Mouse (Mus musculus) midbrain, embryonic 14.5 days (tissue): ENCODE measurements at regions not wholly inside any gene's neighbourhood (a gene's known extent, or its start where the extent isn't known, plus 50 kb on each side); places are given as distances from the start of the nearest gene placed in this dataset.

Experiments used
- ATAC-seq: fragments of 200-750 bp; cut with Nextera tagmentation; 2 replicates; pipeline ENCODE4 v1.8.0; 2017; ENCODE audit warnings: moderate number of reproducible peaks, moderate library complexity; ENCODE audit not compliant: low FRiP score, low TSS enrichment
- DNase-seq: peaks from one replicate; pipeline ENCODE4 v3.0.0-alpha.2; 2015
- H3K27ac ChIP-seq: fragments of 300-500 bp; sonication (generic); replicated peaks from 2 replicates; pipeline ENCODE4 v1.5.1; 2014; ENCODE audit warnings: mild to moderate bottlenecking, low read depth, low read length, moderate library complexity
- H3K27me3 ChIP-seq: fragments of 300-500 bp; sonication (generic); 2 replicates; pipeline ENCODE4 v1.6.1; 2014; ENCODE audit warnings: low read length, control low read depth, mixed read lengths; ENCODE audit not compliant: control insufficient read depth, insufficient read depth
- H3K36me3 ChIP-seq: fragments of 300-500 bp; sonication (generic); 2 replicates; pipeline ENCODE4 v1.6.1; 2014; ENCODE audit warnings: low read length, control low read depth; ENCODE audit not compliant: control insufficient read depth, insufficient read depth
- H3K4me1 ChIP-seq: fragments of 300-500 bp; sonication (generic); 2 replicates; pipeline ENCODE4 v1.6.1; 2014; ENCODE audit warnings: mild to moderate bottlenecking, antibody characterized with exemption, low read length, control low read depth; ENCODE audit not compliant: control insufficient read depth, insufficient read depth
- H3K4me2 ChIP-seq: fragments of 300-500 bp; sonication (generic); 2 replicates; pipeline ENCODE4 v1.6.1; 2014; ENCODE audit warnings: mild to moderate bottlenecking, low read length, moderate library complexity
- H3K4me3 ChIP-seq: fragments of 300-500 bp; sonication (generic); replicated peaks from 2 replicates; pipeline ENCODE4 v1.5.1; 2014; ENCODE audit warnings: low read depth, low read length
- H3K9ac ChIP-seq: fragments of 300-500 bp; sonication (generic); replicated peaks from 2 replicates; pipeline ENCODE4 v1.6.1; 2014; ENCODE audit warnings: mild to moderate bottlenecking, low read length, moderate library complexity
- H3K9me3 ChIP-seq: fragments of 300-500 bp; sonication (generic); 2 replicates; pipeline ENCODE4 v1.6.1; 2016; ENCODE audit warnings: low read length, control low read depth, mixed read lengths; ENCODE audit not compliant: control insufficient read depth
- WGBS: fragments of 180-500 bp; shearing (Covaris S2); extraction: QIAGEN DNeasy Blood & Tissue Kit; methylation state at CpG from one replicate; pipeline ENCODE4 v1.1.7; 2014; 5-methylcytosine and 5-hydroxymethylcytosine counted together

DNA sequence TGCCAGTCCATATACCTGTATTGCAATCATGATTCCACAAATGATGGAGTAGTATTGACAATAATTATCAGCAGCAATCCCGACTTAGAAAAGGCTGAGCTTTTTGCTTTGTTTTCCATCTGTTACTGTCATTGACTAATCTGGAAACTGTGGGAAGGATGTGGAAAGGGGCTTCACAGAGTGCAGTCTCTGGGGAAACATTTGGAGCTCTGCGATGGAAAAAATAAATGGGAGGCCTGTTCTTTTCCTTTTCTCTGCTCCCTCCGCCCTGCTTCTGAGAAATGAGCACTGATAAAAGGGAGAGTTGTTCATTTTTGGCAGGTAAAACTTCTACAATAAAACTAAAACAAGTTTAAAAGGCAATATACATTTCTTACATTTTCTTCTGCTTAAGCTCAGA lies 58.3 kb upstream of the Mast4 start:
- Histone ChIP-seq H3K4me2 (no peak overlapping the region), H3K9me3 (no peaks in the 10 kb centered on the region), H3K4me1 (no peaks in the 10 kb centered on the region), H3K4me3 (no peak overlapping the region), H3K27me3 (no peaks in the 10 kb centered on the region), H3K9ac (no peak overlapping the region), H3K36me3 (no peaks in the 10 kb centered on the region), H3K27ac (no peak overlapping the region)
- WGBS, result 84% methylated on average over 3 of the region's 3 CpGs
- no peak for DNase-seq
- no peak for ATAC-seq

DNA sequence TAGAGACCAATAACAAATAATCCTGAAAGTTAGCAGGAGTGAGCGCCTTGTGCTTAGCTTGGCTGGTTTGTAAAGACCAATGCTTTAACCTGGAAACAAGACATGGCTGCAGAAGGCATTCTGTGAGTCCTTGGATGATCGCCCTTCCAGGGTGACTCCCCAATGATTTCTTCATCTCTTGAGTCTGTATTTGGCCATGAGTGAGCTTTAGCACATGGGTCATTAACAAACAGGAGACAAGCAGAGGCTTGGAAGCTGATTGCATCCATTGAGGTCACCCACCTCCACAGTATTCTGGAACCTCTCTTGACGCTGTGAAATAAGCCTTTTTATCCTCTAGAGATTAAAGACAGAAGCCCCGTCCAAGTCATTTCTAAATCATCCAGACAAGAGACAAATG lies 57.1 kb upstream of the Mast4 start:
- no peaks in the 10 kb centered on the region for H3K9me3 ChIP-seq
- no peaks in the 10 kb centered on the region for H3K4me1 ChIP-seq
- ATAC-seq, result no peak
- no peak overlapping the region for H3K4me3 ChIP-seq
- no peak overlapping the region for H3K4me2 ChIP-seq
- no peaks in the 10 kb centered on the region for H3K36me3 ChIP-seq
- DNase-seq, result no peak
- no peak overlapping the region for H3K9ac ChIP-seq
- 85% methylated on average over 4 of the region's 4 CpGs for whole genome bisulfite sequencing
- no peak overlapping the region for H3K27ac ChIP-seq
- H3K27me3 ChIP-seq, result no peaks in the 10 kb centered on the region

DNA sequence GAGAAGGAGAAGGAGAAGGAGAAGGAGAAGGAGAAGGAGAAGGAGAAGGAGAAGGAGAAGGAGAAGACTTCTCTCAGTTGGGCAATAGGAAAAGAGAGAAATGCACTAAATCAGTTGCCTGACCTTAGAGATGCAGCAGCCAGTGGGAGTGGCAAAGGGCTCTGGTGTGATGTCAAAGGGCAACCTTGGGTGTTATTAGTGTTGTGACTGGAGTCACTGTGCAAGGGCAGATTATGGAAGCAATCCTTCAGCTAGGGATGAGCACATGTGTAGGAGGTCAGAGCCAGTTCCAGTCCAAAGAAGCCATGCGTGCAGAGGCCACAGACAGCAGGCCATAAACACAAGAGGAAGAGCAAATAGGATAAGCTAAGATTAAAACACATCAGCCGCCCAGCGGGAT lies 56.7 kb upstream of the Mast4 start:
- ATAC-seq, result no peak
- DNase-seq, result no peak
- Histone ChIP-seq H3K27me3 (no peaks in the 10 kb centered on the region), H3K4me1 (no peaks in the 10 kb centered on the region), H3K4me3 (no peak overlapping the region), H3K9ac (no peak overlapping the region), H3K9me3 (no peaks in the 10 kb centered on the region), H3K4me2 (no peak overlapping the region), H3K27ac (no peak overlapping the region), H3K36me3 (no peaks in the 10 kb centered on the region)
- WGBS, result 86% methylated on average over 3 of the region's 3 CpGs

DNA sequence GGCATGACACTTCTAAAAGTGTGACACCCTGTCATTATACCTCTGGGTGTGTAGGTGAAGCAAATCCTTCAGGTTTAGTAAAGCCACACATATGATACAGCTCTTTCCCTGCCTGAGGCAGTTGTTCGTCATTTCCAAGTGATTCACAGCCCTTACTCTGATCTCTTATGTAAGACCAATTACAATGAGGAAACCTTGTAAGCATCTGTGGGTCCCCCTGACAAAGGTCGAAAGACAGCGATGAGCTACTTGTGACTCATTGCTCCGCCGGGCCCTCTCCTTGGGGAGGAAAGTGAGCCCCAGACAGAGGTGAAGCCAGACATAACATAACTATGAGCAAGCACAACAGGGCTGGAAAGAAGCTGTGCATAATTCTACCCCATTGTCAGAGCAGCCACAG lies 52.7 kb upstream of the Mast4 start:
- no peak for ATAC-seq

More for the DNA sequence above, 52.7 kb upstream of the Mast4 start:
- Histone ChIP-seq H3K4me1 (no peaks in the 10 kb centered on the region), H3K4me3 (no peak overlapping the region), H3K36me3 (no peaks in the 10 kb centered on the region), H3K27ac (no peak overlapping the region), H3K4me2 (no peak overlapping the region), H3K9ac (no peak overlapping the region), H3K9me3 (no peaks in the 10 kb centered on the region), H3K27me3 (no peaks in the 10 kb centered on the region)
- 95% methylated on average over 5 of the region's 5 CpGs for WGBS
- DNase-seq, result no peak
